Mouse (Mus musculus) E14TG2a.4 (cell line): Measurements from ENCODE around the gene Olfr472.
"Not testable (repeated sequence)": the region's sequence is repeated elsewhere in the genome, so short reads cannot be mapped to it uniquely, and the experiment has no call there.

ENCODE experiments used
- H3K27me3 ChIP-seq: 2 replicates; pipeline ENCODE4 v1.6.1; 2014; ENCODE audit warnings: low read length, control low read depth; ENCODE audit not compliant: insufficient read depth
- H3K36me3 ChIP-seq: 2 replicates; pipeline ENCODE4 v1.6.1; 2014; ENCODE audit warnings: low read length, control low read depth; ENCODE audit not compliant: insufficient read depth
- H3K4me1 ChIP-seq: replicated peaks from 2 replicates; pipeline ENCODE4 v1.6.1; 2014; ENCODE audit warnings: low read depth, low read length, control low read depth
- H3K4me3 ChIP-seq: replicated peaks from 2 replicates; pipeline ENCODE4 v1.5.1; 2014; ENCODE audit warnings: mild to moderate bottlenecking, low read length
- H3K9me3 ChIP-seq: 2 replicates; pipeline ENCODE4 v1.6.1; 2014; ENCODE audit warnings: low read length, control low read depth
- CTCF ChIP-seq: conservative IDR thresholded peaks from 2 replicates; pipeline ENCODE4 v1.5.1; 2014; ENCODE audit warnings: low read length
- NANOG ChIP-seq: IDR thresholded peaks from 2 replicates; pipeline ENCODE4 v1.6.1; 2014; ENCODE audit warnings: borderline replicate concordance, low read length, mixed read lengths
- POU5F1 ChIP-seq: IDR thresholded peaks from 2 replicates; pipeline ENCODE4 v1.6.1; 2014; ENCODE audit warnings: low read length, borderline replicate concordance

Gene Olfr472

GRCm38 (mm10) chr7:107897602-107898001, at the start of gene Olfr472:
TSS of gene Olfr472 (plus strand) at chr7:107897902.
- Histone ChIP-seq H3K4me3 (no peak within 1 kb of the TSS), H3K27me3 (no peaks in the 10 kb centered on the region), H3K36me3 (no peaks in the 10 kb centered on the region), H3K4me1 (no peaks in the 10 kb centered on the region), H3K9me3 (peaks cover 13% of the 10 kb centered on the region)
- TF ChIP-seq POU5F1 (no peak), NANOG (no peak), CTCF (no peak)

- TF ChIP-seq POU5F1 (no peak), NANOG (no peak), CTCF (no peak)
- no peaks in the 10 kb centered on the region for H3K9me3 ChIP-seq
- H3K4me3 ChIP-seq: no peak within 1 kb of the TSS
- no peaks in the 10 kb centered on the region for H3K36me3 ChIP-seq
- no peaks in the 10 kb centered on the region for H3K4me1 ChIP-seq
- no peaks in the 10 kb centered on the region for H3K27me3 ChIP-seq
These were observed 32.4 kb downstream of the Olfr472 start, which contains the start of gene Olfr473 for GRCm38 (mm10) chr7:107930146-107930545. TSS of gene Olfr473 (plus strand) at chr7:107930446.

DNA sequence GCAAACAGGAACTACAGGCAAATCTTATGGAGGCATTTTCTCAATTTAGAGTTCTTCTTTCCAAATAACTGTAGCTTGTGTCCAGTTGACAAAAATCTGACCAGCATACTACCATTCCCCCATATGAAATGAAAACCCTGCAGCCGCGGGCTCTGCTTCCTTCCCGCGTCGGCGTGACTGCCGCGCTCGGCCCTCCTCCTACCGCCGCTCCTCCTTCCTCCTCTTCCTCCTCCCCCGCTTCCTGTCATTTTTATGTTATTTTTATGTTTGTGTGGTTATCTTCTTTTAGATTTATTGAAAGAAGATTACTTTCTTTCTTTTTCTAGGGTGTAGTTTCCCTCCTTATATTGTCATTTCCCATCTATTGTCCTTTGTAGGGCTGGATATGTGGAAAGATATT, 54.8 kb downstream of the Olfr472 start:
- not testable (repeated sequence) for H3K36me3 ChIP-seq, H3K4me3 ChIP-seq, H3K4me1 ChIP-seq, H3K27me3 ChIP-seq
- peaks cover 12% of the 10 kb centered on the region for H3K9me3 ChIP-seq

DNA sequence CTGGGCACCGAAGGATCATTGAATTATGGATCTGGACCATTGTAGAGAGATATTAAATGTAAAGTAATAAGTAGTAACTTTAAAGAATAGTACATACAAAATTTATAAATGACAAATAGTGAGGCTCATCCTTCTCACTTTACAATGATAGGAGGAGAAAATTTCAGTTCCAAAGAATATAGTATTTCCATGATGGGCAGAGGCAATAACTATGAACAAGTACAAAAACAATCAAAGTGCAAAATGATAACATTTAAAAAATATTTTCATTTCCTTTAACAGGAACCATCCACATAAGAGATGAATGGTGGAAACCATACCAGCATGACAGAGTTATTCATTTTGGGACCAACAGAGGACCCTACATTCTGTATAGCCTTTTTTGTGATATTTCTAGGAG, 56.6 kb downstream of the Olfr472 start, which contains the start of gene Olfr474:
Gene Olfr474 (plus strand): TSS at position 301 of the 400 bp plus-strand sequence.
- Histone ChIP-seq H3K9me3 (peaks cover 26% of the 10 kb centered on the region), H3K27me3 (no peaks in the 10 kb centered on the region), H3K36me3 (no peaks in the 10 kb centered on the region), H3K4me3 (no peak within 1 kb of the TSS), H3K4me1 (no peaks in the 10 kb centered on the region)
- no peak for TF ChIP-seq CTCF
- no peak for TF ChIP-seq NANOG
- TF ChIP-seq POU5F1: no peak
